8 mouse cellular contexts compared by ENCODE assay signal in genomic region chr7:19227883-19228792, GRCm38 (mm10). TPM values are rescaled to one million over a fixed set of nuclear protein-coding genes. Genes with fewer than 3 reads are reported as not detected.
A peak's percentile ranks its signal among the peaks of the same experiment; 100 is the strongest.
DNase-seq lines count a peak whose midpoint lies in the region; ATAC-seq lines count a peak whose summit lies in the region.

Gene Opa3 (plus strand): TSS chr7:19228334.

- ATAC-seq in inflammation-experienced regulatory T-cells, adult 6 months = peak; percentile 85
- ATAC-seq in megakaryocyte-erythroid progenitor cell, adult 5-6 weeks (replicated peaks; ENCODE audit: low FRiP score, low TSS enrichment, poor library complexity, severe bottlenecking) = peak; percentile 85

- intact Hi-C loops in gastrocnemius, postnatal 14 days (cut with DNase I; ENCODE audit: low total_unique reads) = no loop called here
- intact Hi-C loops in left cerebral cortex, postnatal 10 days (cut with DNase I) = no loop called here

- peak; percentile 99 to 100 for DNase-seq in adrenal gland, adult (ENCODE audit: inconsistent age in 2 of 2, low spot score in 1 of 2)
- peak; percentile 100 for DNase-seq in embryo, embryonic 10.5 days (ENCODE audit: low spot score)
- peak; percentile 99 for DNase-seq in gastrocnemius, postnatal 14 days
- peak; percentile 100 for DNase-seq in left cerebral cortex, postnatal 10 days (ENCODE audit: extremely low spot score in 1 of 2, low spot score in 2 of 2)
- DNase-seq in right cerebral cortex, postnatal 25 days = peak; percentile 99
- peak; percentile 98 to 99 for DNase-seq in urinary bladder, postnatal 4 days (ENCODE audit: low spot score in 2 of 2)

RNA-seq across cellular contexts. Expression of gene Opa3, which starts in this region (rescaled TPM):
- total RNA-seq in gastrocnemius, postnatal 14 days (2021) = 10 to 100 TPM; 35.1 to 43.0 TPM
- 10 to 100 TPM; 14.3 to 20.8 (median 16.6) TPM for polyA plus RNA-seq in inflammation-experienced regulatory T-cells, adult 6 months (2017; shearing (Covaris generic))
- 10 to 100 TPM; 36.6 to 38.0 TPM for total RNA-seq in left cerebral cortex, postnatal 10 days (2021)
- total RNA-seq in megakaryocyte-erythroid progenitor cell, adult 5-6 weeks (2014; fragmentation: Nextera tagmentation) = 22.3 and 22.6 TPM in 2 replicates
- 17.1 and 21.2 TPM in 2 replicates for total RNA-seq in megakaryocyte-erythroid progenitor cell, adult 5-6 weeks (2017)

Comparison
In these comparisons a context has a peak if more than half of its experiments do, and no peak if none do; other contexts are left out.
1. Peak in every context shown above with its lines: DNase-seq and ATAC-seq.